Mouse (Mus musculus) regulatory T cell (primary cell): ENCODE results near the gene Wbp11.

Source experiments
- in situ Hi-C: fragments of 300-600 bp; cut with MboI, MseI; formaldehyde crosslinking; loops from one replicate; pipeline ENCODE4 v1.15.1; 2025; ENCODE audit warnings: high pct_unique_total_duplicates

Wbp11 gene

DNA sequence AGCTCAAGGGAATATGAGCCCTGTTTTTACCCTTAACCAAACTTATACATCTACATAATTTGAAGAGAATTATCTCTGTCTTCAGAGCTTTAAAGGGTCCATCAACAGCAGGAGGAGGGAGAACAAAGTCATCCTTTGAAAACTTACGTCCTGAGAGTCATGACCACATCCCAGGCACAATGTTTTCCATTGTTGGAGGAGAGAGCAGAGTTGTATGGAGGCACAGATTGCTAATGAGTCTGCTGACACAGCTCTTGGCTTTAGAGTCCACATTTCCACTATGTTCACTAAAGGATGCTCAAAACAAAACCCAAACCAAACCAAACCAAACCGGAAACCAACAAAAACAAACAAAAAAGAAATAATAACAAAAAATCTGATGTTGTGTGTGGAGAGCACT lies 16.9 kb upstream of the Wbp11 start:
- in situ Hi-C loops = no loop called here

GRCm38 (mm10) chr6:136837323-136837722 lies 9.3 kb upstream of the Wbp11 start:
- in situ Hi-C loops = no loop called here

GRCm38 (mm10) chr6:136835352-136835751 lies 7.3 kb upstream of the Wbp11 start, which contains the start of gene Smco3:
Gene Smco3, minus strand, starts transcription at chr6:136835452.
- in situ Hi-C loops = no loop called here

DNA sequence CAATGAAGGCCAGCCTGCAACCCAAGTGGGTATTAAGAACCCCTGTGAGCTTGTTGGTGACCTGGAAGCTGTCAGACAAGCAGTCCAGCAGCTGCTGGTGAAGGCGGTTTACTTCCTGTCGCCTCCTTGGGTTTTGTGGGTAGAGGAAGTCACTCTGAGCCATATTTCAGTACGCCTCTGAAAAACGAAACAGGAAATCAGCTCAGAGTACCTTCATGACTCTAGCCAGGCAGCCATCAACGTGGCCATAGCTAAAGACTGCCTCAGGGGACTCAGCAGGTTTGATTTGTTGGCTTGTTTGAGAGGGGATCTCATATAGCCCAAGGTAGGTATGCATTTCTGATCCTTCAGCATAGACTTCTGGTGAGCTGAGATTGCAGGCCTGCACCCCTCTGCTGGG lies 3.7 kb upstream of the Wbp11 start:
- in situ Hi-C loops = no loop called here

- in situ Hi-C loops = loop anchor here (5.0 kb wide), 1 partner anchor 104 kb away; no protein-coding TSS in a partner anchor
Observed at GRCm38 (mm10) chr6:136828681-136829080, 648 bp upstream of the Wbp11 start.

GRCm38 (mm10) chr6:136827516-136827880 lies 535 bp downstream of the Wbp11 start, which contains the start of gene BC049715:
Gene BC049715, plus strand, starts transcription at chr6:136827626.
- in situ Hi-C loops = loop anchor here (5.0 kb wide), 1 partner anchor 105 kb away; no protein-coding TSS in a partner anchor

DNA sequence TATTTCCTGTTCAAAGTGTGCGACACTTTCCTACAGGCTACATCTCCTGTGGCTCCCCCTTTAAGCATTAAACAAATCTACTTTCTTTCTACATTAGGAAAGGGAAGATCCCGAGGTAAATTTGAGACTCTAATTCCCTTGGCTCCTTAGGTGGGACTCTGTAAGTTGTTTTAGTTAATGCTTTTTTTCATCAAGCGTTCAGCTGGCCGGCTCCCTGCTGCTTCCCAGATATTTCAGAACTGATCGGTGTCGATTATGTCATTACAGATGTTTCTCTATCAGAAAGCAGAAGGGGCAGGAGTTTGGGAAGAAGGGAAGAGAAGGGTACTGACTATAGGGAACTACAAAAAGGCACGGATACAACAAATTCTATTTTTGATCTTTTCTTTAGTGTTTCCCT lies 917 bp downstream of the Wbp11 start:
- in situ Hi-C loops = loop anchor here (5.0 kb wide), 1 partner anchor 105 kb away; no protein-coding TSS in a partner anchor

DNA sequence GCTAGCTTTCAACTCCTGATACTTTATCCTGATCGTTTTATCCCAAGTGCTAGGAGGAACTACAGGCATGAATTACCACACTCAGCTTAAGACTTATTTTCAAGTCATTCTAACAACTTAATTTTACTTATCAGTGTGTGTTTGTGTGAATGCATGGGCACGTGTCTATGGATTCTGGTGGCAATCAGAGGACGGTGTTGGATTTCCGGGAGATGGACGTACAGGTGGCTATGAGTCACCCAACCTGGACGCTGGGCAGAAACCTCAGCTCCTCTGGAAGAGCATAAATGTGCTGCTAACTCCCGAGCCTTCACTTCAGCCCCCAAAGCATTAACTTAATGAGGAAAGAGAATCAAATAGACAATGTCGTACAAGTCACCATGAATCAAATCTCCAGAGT lies 3.0 kb downstream of the Wbp11 start:
- in situ Hi-C loops = loop anchor here (5.0 to 25.0 kb wide), 2 partner anchors 107 to 912 kb away; partner anchors contain the start of gene Strap

DNA sequence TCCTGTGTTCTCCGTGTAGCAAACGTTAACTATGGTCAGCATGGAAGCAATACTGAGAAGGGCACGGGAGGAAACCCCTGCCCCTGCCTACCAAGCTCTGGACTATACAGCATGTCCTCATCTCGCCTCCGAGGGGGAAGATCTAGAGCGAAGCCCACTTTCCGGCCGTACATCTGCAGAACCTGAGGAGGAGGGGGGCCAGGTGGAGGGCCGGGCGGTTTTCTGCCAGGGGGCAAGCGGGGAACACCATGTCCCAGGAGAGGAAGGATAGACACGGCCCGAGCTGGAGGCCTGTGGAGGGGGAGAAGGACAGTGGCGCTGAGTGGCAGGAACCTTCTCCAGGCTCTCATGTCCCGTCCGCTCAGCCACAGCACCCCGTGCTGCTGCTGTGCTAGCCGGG lies 6.9 kb downstream of the Wbp11 start:
- in situ Hi-C loops = loop anchor here (25.0 kb wide), 1 partner anchor 916 kb away; the partner anchor contains the start of gene Strap

GRCm38 (mm10) chr6:136820381-136820780 lies 7.7 kb downstream of the Wbp11 start:
- in situ Hi-C loops = loop anchor here (25.0 kb wide), 1 partner anchor 917 kb away; the partner anchor contains the start of gene Strap

DNA sequence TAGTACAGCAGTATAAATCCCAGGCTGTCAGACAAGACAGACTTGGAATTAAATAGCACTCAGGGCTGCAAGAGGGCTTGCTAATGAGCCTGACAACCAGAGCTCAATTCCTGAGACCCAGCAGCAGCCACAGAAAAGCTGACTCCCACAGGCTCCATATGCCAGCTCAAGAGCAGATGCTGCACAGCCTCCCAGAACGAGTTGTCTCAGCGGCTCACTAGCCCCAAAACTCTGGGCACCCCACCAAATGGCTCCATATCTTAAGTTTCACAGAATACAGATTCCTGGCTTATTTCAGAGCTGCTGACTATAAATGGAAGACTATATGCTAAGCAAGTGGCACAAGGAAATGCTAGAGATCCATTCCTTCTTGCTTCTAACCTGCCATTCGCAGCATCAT lies 10.5 kb downstream of the Wbp11 start:
- in situ Hi-C loops = loop anchor here (25.0 kb wide), 1 partner anchor 920 kb away; the partner anchor contains the start of gene Strap

DNA sequence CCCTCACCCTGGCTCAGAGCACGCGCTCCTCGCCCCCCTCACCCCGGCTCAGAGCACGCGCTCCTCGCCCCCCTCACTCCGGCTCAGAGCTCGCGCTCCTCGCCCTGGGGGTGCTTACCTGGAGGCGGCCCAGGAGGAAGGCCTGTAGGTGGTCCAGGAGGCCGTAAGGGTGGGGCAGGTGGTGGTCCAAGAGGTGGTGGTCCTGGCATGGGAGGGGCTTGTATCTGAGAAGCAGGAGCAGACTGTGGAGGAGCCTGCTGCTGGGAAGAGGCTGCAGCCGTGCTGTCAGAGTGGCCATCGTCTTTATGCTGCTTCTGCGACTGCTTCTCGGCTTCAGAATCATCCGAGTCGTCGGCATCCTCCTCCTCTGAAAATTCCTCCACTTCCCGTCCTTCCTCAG lies 11.2 kb downstream of the Wbp11 start:
- in situ Hi-C loops = loop anchor here (25.0 kb wide), 1 partner anchor 920 kb away; the partner anchor contains the start of gene Strap

DNA sequence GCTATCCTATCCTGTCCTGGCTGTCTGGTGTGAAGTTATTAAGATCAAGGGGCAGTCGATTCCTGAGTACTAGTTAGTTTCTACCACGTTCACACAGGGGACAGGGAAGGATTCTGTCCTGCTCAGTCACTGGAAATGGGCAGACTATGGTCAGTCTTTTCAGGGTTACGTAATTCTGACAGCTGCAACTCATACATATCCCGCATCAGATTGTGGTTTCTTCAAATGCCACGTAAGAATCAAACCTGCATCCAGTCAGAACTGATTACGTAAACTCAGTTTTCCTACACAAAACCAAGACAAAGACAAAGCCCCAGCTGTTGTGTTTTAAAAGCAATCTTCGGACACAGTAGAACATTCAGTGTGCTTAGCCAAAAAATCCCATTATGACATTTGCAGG lies 12.7 kb downstream of the Wbp11 start:
- in situ Hi-C loops = loop anchor here (25.0 kb wide), 1 partner anchor 922 kb away; the partner anchor contains the start of gene Strap

GRCm38 (mm10) chr6:136813117-136813516 lies 14.9 kb downstream of the Wbp11 start:
- in situ Hi-C loops = loop anchor here (25.0 kb wide), 1 partner anchor 924 kb away; the partner anchor contains the start of gene Strap

DNA sequence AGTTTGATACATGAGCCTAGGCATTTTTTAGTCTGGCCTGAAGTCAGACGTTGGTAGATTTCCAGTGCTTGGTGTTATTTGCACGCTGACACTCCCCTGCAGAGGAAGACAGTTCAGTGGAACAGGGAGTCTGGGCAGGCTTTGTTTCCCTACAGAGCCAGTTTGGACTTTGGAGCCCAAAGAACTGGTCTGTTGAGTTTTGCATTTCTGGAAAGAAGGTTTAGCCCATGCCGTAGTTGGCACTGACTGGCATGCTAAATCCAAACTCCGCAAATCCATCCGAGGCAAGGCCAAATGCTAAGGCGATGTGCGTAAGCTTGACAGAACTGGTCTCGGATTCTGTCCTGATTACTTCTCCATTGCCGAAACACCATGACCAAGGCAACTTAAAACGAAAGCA lies 16.8 kb downstream of the Wbp11 start:
- in situ Hi-C loops = loop anchor here (25.0 kb wide), 1 partner anchor 926 kb away; the partner anchor contains the start of gene Strap

- in situ Hi-C loops = loop anchor here (5.0 to 25.0 kb wide), 2 partner anchors 128 to 928 kb away; partner anchors contain the start of gene Strap
Observed at GRCm38 (mm10) chr6:136809673-136810072, 18.4 kb downstream of the Wbp11 start.

GRCm38 (mm10) chr6:136809077-136809476 lies 19.0 kb downstream of the Wbp11 start:
- in situ Hi-C loops = loop anchor here (5.0 to 25.0 kb wide), 2 partner anchors 128 to 928 kb away; partner anchors contain the start of gene Strap

DNA sequence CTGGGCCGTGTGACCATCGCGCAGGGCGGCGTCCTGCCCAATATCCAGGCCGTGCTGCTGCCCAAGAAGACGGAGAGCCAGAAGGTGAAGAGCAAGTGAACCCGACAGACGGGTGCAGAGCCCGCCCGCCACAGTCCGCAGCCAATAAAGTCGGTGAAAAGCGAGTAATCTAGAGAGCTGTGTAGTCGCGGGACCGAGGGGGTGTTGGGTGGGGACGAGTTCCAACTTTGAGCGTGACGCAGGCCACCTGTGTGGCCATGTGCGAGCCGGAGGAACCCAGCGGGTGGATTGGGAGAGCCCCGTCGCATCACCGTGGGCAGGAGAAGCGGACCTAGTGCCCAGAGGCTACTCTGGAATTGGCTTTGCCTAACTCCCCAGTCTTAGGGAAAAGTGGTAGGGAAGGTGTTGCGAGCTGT lies 19.4 kb downstream of the Wbp11 start:
- in situ Hi-C loops = loop anchor here (5.0 to 25.0 kb wide), 2 partner anchors 129 to 929 kb away; partner anchors contain the start of gene Strap

DNA sequence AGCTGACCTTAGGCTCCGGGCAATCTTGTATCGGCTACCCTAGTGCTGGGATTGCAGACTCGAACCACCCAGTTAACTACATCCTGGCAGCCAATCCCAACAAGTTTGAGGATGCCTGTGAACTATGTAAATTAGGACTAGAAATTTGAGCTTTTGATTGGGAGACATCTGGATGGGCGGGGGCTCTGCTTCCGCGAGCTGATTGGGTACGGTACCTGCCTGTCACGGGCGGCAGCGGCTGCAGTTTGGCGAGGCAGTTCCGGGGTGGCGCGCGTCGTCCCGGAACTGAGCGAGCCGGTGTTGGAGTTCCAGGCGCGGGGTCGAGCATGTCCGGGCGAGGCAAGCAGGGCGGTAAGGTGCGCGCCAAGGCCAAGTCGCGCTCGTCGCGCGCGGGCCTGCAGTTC lies 20.0 kb downstream of the Wbp11 start, which contains the start of gene H2afj:
TSS of gene H2afj (plus strand) at position 231 of the 404 bp plus-strand sequence.
- in situ Hi-C loops = loop anchor here (5.0 to 25.0 kb wide), 2 partner anchors 129 to 929 kb away; partner anchors contain the start of gene Strap

DNA sequence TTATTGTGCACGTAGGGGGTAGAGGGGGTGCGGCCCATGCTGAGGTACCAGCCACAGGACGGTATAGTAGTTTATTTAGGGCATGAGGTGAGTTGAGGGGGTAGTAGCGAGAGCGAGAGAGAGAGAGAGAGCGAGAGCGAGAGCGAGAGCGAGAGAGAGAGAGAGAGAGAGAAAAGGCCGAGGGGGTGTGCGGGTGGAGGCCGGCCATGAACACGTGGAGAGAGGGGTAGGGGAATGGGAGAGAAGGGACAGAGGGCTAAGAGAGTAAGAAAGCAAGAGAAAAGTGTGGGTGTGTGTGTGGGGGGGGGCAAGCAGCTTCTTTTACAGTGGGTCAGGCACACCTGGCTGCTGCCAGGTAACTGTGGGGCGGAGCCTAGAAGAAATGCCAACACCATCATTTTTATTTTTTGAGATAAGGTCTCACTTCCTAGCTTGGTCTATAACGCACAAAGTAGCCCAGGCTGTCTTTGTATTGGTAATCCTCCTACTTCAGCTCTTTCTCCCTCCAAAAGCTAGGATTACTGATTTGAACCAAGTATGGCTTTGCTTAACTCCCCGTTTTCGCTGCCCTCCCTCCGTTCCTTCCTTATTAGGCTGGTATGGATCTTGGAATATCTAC lies 20.5 kb downstream of the Wbp11 start:
- in situ Hi-C loops = loop anchor here (5.0 to 25.0 kb wide), 2 partner anchors 130 to 930 kb away; partner anchors contain the start of gene Strap

GRCm38 (mm10) chr6:136806819-136807218 lies 21.2 kb downstream of the Wbp11 start:
- in situ Hi-C loops = loop anchor here (5.0 to 25.0 kb wide), 2 partner anchors 130 to 930 kb away; partner anchors contain the start of gene Strap

- in situ Hi-C loops = loop anchor here (5.0 to 25.0 kb wide), 2 partner anchors 132 to 932 kb away; partner anchors contain the start of gene Strap
Observed at GRCm38 (mm10) chr6:136805409-136805775, 22.6 kb downstream of the Wbp11 start.
